Mouse (Mus musculus) lung, postnatal 14 days (tissue): ENCODE measurements around the gene Zfp617.
"Not testable (repeated sequence)": the region's sequence is repeated elsewhere in the genome, so short reads cannot be mapped to it uniquely, and the experiment has no call there.

Experiments
- DNase-seq: peaks from one replicate; pipeline ENCODE4 v3.0.0; 2021

Gene Zfp617

DNA sequence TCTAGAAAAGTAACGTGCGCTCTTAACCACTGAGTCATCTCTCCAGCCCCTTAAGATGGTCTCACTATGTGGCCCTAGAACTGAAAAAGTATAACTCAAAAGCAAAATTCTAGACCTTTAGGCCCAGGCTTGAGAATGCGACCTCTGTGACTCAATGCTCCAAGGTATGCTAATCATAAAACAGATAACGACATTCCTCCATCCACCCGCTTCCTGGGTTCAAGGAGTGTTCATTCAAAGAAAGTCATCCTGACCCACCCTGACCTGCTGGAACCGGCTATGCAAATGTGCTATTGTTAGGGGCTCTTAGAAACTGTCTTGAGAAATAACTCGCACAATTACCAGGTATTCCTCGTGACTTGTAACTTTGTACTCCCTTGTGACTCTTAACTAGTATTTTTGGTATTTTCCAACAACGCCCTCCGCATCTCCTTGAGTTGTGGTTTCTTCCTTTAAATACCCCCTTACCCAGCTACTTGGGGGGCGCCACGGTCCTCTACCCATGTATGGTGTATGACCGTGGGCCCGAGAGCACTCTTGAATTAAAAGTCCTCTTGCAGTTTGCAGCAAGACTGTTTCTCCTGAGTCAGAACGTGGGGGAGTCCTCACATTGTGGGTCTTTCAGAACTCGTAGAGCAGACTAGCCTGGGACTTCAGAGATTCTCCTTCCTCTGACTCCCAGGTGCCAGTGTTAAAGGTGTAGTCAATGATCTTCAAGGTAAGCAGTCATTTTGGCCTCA, 44.7 kb downstream of the Zfp617 start:
- not testable (repeated sequence) for DNase-seq

DNA sequence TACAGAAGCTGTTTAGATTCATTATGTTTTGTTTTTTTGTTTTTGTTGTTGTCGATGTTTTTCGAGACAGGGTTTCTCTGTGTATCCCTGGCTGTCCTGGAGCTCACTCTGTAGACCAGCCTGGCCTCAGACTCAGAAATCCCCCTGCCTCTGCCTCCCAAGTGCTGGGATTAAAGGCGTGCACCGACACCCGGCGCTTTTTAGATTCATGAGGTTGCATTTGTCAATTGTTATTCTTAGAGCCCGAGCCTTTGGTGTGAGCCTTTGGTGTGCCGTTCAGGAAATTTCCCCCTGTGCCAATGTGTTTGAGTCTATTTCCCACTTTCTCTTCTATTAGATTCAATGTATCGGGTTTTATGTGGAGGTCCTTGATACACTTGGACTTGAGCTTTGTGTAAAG, 46.2 kb downstream of the Zfp617 start:
- no peak for DNase-seq

DNA sequence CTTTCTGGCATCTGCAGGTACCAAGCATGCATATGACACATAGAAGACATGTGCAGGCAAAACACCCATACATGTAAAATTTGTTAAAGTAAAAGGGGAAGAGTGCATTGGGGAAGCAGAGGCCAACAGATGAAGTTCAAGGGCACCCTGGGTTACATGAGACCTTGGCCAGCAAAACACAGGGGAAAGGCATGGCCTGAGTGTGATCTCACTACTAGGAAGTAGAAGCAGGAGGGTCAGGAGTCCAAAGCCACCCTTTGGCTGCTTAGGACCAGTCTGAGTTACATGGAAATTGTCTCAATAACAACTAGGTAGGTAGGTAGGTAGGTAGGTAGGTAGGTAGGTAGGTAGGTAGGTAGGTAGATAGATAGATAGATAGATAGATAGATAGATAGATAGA, 52.0 kb downstream of the Zfp617 start:
- no peak for DNase-seq

DNA sequence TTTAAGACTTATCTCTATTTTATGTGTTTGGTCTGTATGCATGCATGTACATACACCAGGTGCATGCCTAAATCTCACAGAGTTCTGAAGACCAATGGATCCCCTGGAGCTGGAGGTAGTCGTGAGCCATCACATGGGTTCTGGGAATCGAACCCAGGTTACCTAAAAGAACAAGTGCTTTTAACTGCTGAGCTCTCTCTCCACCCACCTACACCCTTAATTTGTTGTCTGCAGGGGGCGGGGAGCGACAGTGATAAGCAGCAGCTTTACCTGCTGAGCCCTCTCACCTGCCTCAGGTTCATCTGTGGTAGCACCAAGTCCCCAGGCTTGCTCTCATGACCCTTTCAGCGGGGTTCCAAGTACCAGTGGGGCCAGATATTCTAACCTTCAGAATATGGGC, 53.4 kb downstream of the Zfp617 start:
- DNase-seq = no peak

DNA sequence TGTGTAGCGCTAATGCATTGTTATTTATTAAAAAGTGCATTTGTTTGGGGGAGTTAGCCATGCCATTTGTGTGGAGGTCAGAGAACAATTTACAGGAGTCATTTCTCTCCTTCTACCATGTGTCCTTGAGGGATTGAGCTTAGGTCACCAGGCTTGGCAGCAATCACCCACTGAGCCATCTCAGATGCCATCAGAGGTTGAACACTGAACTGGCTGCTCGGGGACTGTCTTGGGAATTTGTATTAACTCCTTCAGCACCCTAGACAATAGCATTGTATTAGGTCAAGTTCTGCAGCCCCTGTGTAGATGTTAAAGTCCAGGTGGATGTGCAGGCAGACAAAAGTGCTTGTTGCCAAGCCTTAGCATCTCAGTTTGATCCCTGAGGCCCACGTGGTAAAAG, 55.6 kb downstream of the Zfp617 start:
- no peak for DNase-seq

DNA sequence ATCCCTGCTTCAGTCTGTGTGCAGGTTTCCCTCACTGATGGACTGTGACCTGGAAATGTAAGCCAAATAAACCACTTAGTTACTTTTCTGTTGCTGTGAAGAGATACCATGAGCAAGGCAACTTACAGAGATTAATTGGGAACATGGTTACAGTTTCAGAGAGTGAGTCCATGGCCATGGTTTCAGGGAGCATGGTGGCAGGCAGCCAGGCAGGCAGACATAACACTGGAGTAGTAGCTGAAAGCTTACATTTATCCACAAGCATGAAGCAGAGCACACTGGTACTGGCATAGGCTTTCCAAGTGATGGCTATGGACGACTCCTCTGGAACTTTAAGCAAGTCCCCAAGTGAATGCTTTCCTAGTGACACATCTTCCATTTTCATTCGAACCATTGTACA, 56.7 kb downstream of the Zfp617 start:
- DNase-seq = no peak

DNA sequence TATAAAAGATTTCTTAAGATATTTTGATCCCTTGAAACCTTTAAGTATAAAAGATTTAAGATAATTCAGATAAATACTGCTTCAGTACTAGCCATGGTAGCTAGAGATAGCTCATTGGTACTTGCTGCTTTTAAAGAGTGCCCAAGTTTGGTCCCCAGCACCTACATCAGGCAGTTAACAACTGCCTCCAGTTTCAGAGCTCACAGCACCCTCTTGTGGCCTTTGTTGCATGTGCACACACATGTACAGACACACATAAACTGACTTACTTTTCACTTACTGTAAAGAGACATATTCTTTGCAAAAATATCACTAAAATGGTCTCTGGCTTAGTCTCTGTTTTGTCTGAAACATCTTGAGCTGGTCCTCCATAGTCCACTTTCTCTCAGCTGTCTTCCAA, 58.0 kb downstream of the Zfp617 start:
- DNase-seq = no peak

DNA sequence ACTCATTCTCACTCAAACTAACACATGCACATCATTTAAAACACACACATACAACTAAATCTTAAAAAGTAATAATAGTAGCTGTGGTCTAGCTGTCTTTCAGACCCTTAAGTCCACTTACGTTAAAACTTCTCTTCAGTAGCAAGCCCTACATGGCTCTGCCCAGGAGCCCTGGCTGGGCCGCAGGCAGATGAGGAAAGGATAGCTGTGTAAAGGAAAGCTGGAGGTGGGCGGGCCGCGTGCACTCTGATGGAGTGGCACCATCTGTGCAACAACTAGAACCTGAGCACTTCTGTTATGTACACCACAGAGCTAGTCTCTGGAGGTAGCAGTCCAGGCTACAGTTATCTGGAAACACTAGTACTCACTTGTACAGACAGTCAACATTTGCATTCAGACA, 58.8 kb downstream of the Zfp617 start:
- DNase-seq = no peak

DNA sequence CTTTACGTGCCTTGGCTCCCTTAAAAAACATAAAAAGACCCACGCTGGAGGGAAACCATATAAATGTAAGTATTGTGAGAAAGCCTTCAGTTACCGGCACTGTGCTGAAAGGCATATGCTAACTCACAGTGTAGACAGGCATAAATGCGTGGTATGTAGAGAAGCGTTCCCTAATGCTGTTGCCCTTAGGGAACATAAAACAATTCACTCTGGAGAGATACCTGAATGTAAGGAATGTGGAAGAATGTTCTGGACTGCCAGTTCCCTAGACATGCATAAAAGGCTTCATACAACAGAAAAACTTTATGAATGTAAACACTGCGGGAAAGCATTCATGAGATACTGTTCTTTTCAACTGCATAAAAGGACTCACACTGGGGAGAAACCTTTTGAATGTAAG, 59.7 kb downstream of the Zfp617 start:
- DNase-seq = no peak

DNA sequence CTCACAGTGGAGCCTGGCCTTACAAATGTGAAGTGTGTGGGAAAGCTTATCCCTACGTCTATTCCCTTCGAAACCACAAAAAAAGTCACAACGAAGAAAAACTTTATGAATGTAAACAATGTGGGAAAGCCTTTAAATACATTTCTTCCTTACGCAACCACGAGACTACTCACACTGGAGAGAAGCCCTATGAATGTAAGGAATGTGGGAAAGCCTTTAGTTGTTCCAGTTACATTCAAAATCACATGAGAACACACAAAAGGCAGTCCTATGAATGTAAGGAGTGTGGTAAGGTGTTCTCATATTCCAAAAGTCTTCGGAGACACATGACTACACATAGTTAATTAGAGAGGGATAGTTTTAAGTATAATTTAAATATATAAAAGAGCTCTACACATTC, 60.2 kb downstream of the Zfp617 start:
- no peak for DNase-seq

DNA sequence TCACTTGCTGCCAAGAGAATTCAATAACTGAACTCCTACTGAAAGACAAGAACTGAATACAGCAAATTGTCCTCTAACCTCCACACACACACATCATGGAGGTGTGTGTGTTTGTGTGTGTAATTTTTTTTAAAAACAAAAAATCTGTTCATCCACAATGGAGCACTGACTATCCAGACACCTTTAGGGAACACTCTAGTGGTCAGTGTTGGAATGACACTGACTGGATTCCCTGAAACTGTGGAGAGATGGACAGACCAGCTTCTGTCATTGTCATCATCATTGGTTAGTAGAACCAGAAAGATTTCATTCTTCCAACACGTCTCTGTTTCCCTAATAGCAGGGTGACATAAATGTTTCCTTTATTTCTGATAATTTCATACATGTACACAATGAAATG, 63.5 kb downstream of the Zfp617 start:
- DNase-seq = peak; percentile 54

DNA sequence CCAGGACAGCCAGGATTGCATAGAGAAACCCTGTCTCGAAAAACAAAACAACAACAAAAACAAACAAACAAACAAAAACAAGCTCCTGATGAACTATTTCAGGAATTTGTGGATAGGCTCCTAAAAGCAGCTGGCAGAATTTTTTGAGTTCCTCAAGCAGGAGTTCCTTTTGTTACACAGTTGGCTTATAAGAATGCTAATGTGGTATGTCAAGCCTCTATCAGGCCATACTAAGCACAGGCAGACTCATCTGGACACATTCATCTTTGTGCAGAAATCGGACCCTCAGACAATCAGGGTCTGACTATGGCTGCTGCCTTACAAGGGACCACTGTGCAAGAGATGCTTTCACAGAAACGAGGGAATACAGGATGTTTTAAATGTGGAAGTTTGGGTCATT, 65.8 kb downstream of the Zfp617 start:
- no peak for DNase-seq

DNA sequence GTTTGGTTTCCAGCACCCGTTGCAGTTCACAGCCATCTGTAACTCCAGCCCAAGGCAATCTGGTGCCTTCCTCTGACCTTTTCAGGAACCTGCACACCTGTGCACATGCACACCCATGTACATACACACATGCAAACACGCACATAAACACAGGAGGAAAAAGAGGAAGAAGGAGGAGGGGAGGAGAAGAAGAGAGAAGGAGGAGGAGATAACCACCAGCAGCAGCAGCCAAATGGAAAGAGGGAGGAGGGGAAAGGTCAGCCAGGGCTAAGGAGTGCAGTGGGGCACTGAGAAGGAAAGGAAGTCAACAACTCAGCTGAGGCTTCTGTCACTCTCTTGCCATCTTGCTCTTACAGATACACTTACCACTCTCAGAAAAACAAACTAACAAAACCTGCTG, 72.6 kb downstream of the Zfp617 start:
- DNase-seq = peak; percentile 15

DNA sequence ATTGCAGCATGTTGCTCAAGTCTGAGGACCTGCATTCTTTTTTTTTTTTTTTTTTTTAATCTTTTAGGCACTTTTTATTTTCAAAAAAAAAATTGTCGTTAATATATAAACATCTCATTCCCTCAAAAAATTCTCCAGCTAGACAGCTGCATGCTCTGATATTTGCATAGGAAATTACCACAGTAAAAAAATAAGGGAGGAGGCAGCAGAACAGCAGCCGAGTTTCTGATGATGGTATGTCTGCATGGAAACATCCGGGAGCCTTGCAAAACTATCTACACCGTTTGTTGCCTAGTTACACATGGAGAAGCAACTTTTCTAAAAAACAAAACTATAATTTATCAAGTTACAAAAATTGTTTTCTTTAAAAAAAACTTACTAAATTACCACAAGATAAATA, 73.0 kb downstream of the Zfp617 start:
- DNase-seq = no peak
